Mouse (Mus musculus): Measurements from ENCODE around the gene Hist1h3a. TPM values are rescaled to one million over a fixed set of nuclear protein-coding genes. Genes with fewer than 3 reads are reported as not detected.

Hist1h3a gene
- 21.3 and 31.3 TPM in 2 replicates for polyA plus RNA-seq (2012; rRNA removed; ENCODE audit: low replicate concordance)

GRCm38 (mm10) chr13:23761871-23762821, at the start of gene Hist1h3a:
Hist1h3a (minus strand) TSS chr13:23762386.

DNA sequence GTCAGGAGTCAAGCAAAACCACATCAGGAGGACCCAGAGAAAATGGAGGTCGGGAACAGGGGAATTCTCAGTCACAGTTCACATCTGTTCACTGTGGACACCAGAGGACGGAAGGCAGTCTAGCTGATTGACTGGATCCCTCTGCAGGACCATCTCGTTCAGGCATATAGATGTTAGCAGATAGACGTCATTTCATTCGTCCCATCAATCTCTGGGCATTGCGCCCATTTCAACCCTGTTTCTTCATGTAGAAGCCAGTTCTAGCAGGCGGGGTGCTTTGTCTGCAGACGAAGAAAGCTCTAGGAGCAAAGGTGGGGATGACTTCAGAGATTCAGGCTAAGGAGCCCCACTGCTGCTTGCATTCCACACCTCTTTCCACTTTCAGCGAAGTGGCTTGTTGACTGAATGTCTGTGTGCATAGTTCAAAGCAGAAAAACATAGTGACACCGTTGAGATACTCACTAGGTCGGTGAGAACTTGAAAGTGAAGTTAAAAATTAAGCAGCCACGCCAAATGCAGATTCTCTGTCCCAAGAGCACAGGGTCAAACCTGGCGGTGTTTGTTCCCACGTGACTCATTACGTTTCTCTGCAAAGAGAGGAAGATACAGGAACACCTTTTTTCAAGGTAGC, 44.4 kb upstream of the Hist1h3a start, which contains the start of gene Slc17a2:
Gene Slc17a2, plus strand, starts transcription at position 572 of the 631 bp plus-strand sequence.

GRCm38 (mm10) chr13:23769613-23770012, 7.4 kb upstream of the Hist1h3a start, which contains the start of gene Trim38:
Trim38 (plus strand) TSS chr13:23769913.

DNA sequence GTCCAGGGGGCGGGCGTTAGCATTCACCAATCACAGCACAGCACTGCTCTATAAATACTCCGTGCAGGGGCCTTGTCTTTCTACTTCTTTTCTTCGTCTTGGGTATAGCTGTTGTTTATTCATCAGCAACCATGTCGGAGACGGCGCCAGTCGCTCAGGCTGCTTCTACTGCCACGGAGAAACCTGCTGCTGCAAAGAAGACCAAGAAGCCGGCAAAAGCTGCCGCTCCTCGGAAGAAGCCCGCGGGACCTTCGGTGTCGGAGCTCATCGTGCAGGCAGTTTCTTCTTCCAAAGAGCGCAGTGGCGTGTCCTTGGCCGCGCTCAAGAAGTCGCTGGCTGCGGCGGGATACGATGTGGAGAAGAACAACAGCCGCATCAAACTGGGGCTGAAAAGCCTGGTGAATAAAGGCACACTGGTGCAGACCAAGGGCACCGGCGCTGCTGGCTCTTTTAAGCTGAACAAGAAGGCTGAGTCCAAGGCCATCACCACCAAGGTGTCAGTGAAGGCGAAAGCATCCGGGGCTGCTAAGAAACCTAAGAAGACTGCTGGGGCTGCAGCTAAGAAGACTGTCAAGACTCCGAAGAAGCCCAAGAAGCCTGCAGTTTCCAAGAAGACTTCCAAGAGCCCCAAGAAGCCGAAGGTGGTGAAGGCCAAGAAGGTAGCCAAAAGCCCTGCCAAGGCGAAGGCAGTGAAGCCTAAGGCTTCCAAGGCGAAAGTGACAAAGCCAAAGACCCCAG, 1.6 kb upstream of the Hist1h3a start, which contains the start of gene Hist1h1a:
Gene Hist1h1a, plus strand, starts transcription at position 81 of the 738 bp plus-strand sequence.

GRCm38 (mm10) chr13:23760972-23761864, 968 bp downstream of the Hist1h3a start, which contains the start of gene Hist1h4a:
Hist1h4a (minus strand) TSS chr13:23761230.

GRCm38 (mm10) chr13:23756790-23757189, 5.4 kb downstream of the Hist1h3a start, which contains the start of gene Hist1h4b:
Hist1h4b (plus strand) TSS chr13:23757013.

GRCm38 (mm10) chr13:23752067-23752741, 10.0 kb downstream of the Hist1h3a start, which contains the start of gene Hist1h3b:
Hist1h3b (plus strand) TSS chr13:23752267.

GRCm38 (mm10) chr13:23750839-23751477, 11.2 kb downstream of the Hist1h3a start, which contains the start of gene Hist1h2ab:
Hist1h2ab (plus strand) TSS chr13:23751126.

GRCm38 (mm10) chr13:23746201-23747080, 15.7 kb downstream of the Hist1h3a start, which contains the start of gene Hist1h2bb:
Hist1h2bb (plus strand) TSS chr13:23746734.

DNA sequence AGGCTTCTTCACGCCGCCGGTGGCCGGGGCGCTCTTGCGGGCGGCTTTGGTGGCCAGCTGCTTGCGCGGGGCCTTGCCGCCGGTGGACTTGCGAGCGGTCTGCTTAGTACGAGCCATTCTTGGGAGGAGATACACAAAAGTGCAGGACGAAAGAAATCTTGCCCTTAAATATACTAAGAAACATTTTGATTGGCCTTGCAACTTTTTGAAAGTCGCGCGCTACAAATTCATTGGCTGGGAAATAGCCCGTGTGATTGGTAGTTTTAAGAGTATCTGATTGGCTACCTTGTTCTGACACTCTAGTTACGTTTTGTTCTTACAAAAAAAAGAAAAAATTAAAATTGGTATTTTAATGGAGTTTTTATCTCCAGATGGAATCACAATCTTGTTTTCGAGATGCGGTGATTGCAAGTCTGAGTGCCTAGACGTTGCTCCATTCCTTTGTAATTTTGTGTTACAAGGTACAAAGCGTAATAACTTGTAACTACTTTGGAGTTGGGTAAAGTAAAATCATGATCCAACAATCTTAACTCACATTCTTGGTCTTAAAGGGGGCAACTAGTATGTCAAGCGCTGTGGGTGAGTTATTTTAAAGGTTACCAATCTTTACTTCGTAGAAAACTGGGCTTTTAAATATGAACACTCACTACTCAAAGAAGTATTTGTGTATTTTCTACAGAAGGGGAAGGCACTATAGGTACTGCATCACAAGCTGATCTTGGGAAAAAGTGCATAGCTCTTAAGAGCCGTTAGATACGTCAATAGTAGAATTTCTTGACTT, 16.6 kb downstream of the Hist1h3a start, which contains the start of gene Hist1h3c:
Gene Hist1h3c, minus strand, starts transcription at position 222 of the 781 bp plus-strand sequence.

DNA sequence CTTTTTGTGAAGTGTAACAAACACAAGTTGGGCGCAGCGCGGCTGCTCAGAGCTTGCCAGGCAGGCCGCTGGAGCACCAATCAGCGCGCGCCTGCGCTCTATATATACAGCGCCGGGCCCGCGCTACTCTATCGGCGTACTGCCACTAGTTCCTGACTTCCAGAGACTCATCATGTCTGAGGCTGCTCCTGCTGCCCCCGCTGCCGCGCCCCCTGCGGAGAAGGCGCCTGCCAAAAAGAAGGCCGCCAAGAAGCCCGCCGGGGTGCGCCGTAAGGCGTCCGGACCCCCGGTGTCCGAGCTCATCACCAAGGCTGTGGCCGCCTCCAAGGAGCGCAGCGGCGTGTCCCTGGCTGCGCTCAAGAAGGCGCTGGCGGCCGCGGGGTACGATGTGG, 23.5 kb downstream of the Hist1h3a start, which contains the start of gene Hist1h1c:
Gene Hist1h1c, plus strand, starts transcription at position 132 of the 392 bp plus-strand sequence.

Other genes with a start within 250 kb of the Hist1h3a start
- gene Hist1h4h, start 231.3 kb downstream of the Hist1h3a start, polyA plus RNA-seq (2012; rRNA removed; ENCODE audit: low replicate concordance): 12.7 and 22.9 TPM in 2 replicates
- gene Hist1h2af, start 228.5 kb downstream of the Hist1h3a start, polyA plus RNA-seq (2012; rRNA removed; ENCODE audit: low replicate concordance): 782 and 1,968 TPM in 2 replicates
- 41.4 and 47.8 TPM in 2 replicates for gene Hist1h3g, start 227.0 kb downstream of the Hist1h3a start, polyA plus RNA-seq (2012; rRNA removed; ENCODE audit: low replicate concordance)
- gene Hist1h2bh, start 219.0 kb downstream of the Hist1h3a start, polyA plus RNA-seq (2012; rRNA removed; ENCODE audit: low replicate concordance): 3.4 and 4.2 TPM in 2 replicates
- gene Hist1h3f, start 218.3 kb downstream of the Hist1h3a start, polyA plus RNA-seq (2012; rRNA removed; ENCODE audit: low replicate concordance): 12.4 and 14.5 TPM in 2 replicates
- 6.2 and 12.0 TPM in 2 replicates for gene Hist1h4f, start 210.7 kb downstream of the Hist1h3a start, polyA plus RNA-seq (2012; rRNA removed; ENCODE audit: low replicate concordance)
- gene Hist1h1d, start 209.1 kb downstream of the Hist1h3a start, polyA plus RNA-seq (2012; rRNA removed; ENCODE audit: low replicate concordance): 0.11 and 0.13 TPM in 2 replicates
- gene Hist1h3e, start 200.0 kb downstream of the Hist1h3a start, polyA plus RNA-seq (2012; rRNA removed; ENCODE audit: low replicate concordance): 34.6 and 43.8 TPM in 2 replicates
- 11.9 and 48.7 TPM in 2 replicates for gene Hist1h2ae, start 191.2 kb downstream of the Hist1h3a start, polyA plus RNA-seq (2012; rRNA removed; ENCODE audit: low replicate concordance)
- gene Hist1h2bg, start 191.0 kb downstream of the Hist1h3a start, polyA plus RNA-seq (2012; rRNA removed; ENCODE audit: low replicate concordance): 29.6 and 41.4 TPM in 2 replicates
- gene Hist1h2bf, start 188.2 kb downstream of the Hist1h3a start, polyA plus RNA-seq (2012; rRNA removed; ENCODE audit: low replicate concordance): 13.2 and 22.0 TPM in 2 replicates
- gene Hist1h2ad, start 188.0 kb downstream of the Hist1h3a start, polyA plus RNA-seq (2012; rRNA removed; ENCODE audit: low replicate concordance): 3.7 and 15.3 TPM in 2 replicates
- 13.1 and 33.1 TPM in 2 replicates for gene Hist1h3d, start 186.6 kb downstream of the Hist1h3a start, polyA plus RNA-seq (2012; rRNA removed; ENCODE audit: low replicate concordance)
- gene Hist1h4d, start 180.8 kb downstream of the Hist1h3a start, polyA plus RNA-seq (2012; rRNA removed; ENCODE audit: low replicate concordance): 7.5 and 12.3 TPM in 2 replicates
- gene Hist1h2be, start 141.3 kb downstream of the Hist1h3a start, polyA plus RNA-seq (2012; rRNA removed; ENCODE audit: low replicate concordance): 1.4 and 1.6 TPM in 2 replicates
- gene Hist1h1e, start 139.8 kb downstream of the Hist1h3a start, polyA plus RNA-seq (2012; rRNA removed; ENCODE audit: low replicate concordance): 2.3 and 2.7 TPM in 2 replicates
- gene Hist1h2ac, start 78.4 kb downstream of the Hist1h3a start, polyA plus RNA-seq (2012; rRNA removed; ENCODE audit: low replicate concordance): 1.3 and 5.1 TPM in 2 replicates
- gene Hist1h2bc, start 78.2 kb downstream of the Hist1h3a start, polyA plus RNA-seq (2012; rRNA removed; ENCODE audit: low replicate concordance): 151 and 487 TPM in 2 replicates
- not detected in 2 replicates for gene Hist1h1t, start 66.6 kb downstream of the Hist1h3a start, polyA plus RNA-seq (2012; rRNA removed; ENCODE audit: low replicate concordance)
- gene Hist1h4c, start 63.9 kb downstream of the Hist1h3a start, polyA plus RNA-seq (2012; rRNA removed; ENCODE audit: low replicate concordance): 4.4 and 18.3 TPM in 2 replicates
- gene Hfe, start 51.5 kb downstream of the Hist1h3a start, polyA plus RNA-seq (2012; rRNA removed; ENCODE audit: low replicate concordance): 5.9 and 6.9 TPM in 2 replicates
- 19.5 and 49.1 TPM in 2 replicates for gene Hist1h1c, start 23.6 kb downstream of the Hist1h3a start, polyA plus RNA-seq (2012; rRNA removed; ENCODE audit: low replicate concordance)
- gene Hist1h3c, start 16.8 kb downstream of the Hist1h3a start, polyA plus RNA-seq (2012; rRNA removed; ENCODE audit: low replicate concordance): 35.9 and 40.8 TPM in 2 replicates
- gene Hist1h2bb, start 15.7 kb downstream of the Hist1h3a start, polyA plus RNA-seq (2012; rRNA removed; ENCODE audit: low replicate concordance): 18.7 and 20.8 TPM in 2 replicates
- 22.8 and 64.3 TPM in 2 replicates for gene Hist1h2ab, start 11.3 kb downstream of the Hist1h3a start, polyA plus RNA-seq (2012; rRNA removed; ENCODE audit: low replicate concordance)
- 30.7 and 39.7 TPM in 2 replicates for gene Hist1h3b, start 10.1 kb downstream of the Hist1h3a start, polyA plus RNA-seq (2012; rRNA removed; ENCODE audit: low replicate concordance)
- gene Hist1h4b, start 5.4 kb downstream of the Hist1h3a start, polyA plus RNA-seq (2012; rRNA removed; ENCODE audit: low replicate concordance): 9.6 and 14.6 TPM in 2 replicates
- gene Hist1h4a, start 1.2 kb downstream of the Hist1h3a start, polyA plus RNA-seq (2012; rRNA removed; ENCODE audit: low replicate concordance): 6.3 and 13.5 TPM in 2 replicates
- 0.74 and 1.2 TPM in 2 replicates for gene Hist1h1a, start 1.3 kb upstream of the Hist1h3a start, polyA plus RNA-seq (2012; rRNA removed; ENCODE audit: low replicate concordance)
- gene Trim38, start 7.5 kb upstream of the Hist1h3a start, polyA plus RNA-seq (2012; rRNA removed; ENCODE audit: low replicate concordance): 0.71 and 3.3 TPM in 2 replicates
- 0.06 TPM in 1 of 2 replicates, not detected in the other for gene Slc17a2, start 44.6 kb upstream of the Hist1h3a start, polyA plus RNA-seq (2012; rRNA removed; ENCODE audit: low replicate concordance)
- gene Slc17a3, start 77.0 kb upstream of the Hist1h3a start, polyA plus RNA-seq (2012; rRNA removed; ENCODE audit: low replicate concordance): not detected in 2 replicates
- not detected in 2 replicates for gene Slc17a1, start 105.4 kb upstream of the Hist1h3a start, polyA plus RNA-seq (2012; rRNA removed; ENCODE audit: low replicate concordance)
- gene Slc17a4, start 152.6 kb upstream of the Hist1h3a start, polyA plus RNA-seq (2012; rRNA removed; ENCODE audit: low replicate concordance): 8.6 and 29.0 TPM in 2 replicates
- not detected in 2 replicates for gene Hist1h2ba, start 171.8 kb upstream of the Hist1h3a start, polyA plus RNA-seq (2012; rRNA removed; ENCODE audit: low replicate concordance)
- not detected in 2 replicates for gene Hist1h2aa, start 172.1 kb upstream of the Hist1h3a start, polyA plus RNA-seq (2012; rRNA removed; ENCODE audit: low replicate concordance)
- 1.1 and 1.2 TPM in 2 replicates for gene Scgn, start 228.8 kb upstream of the Hist1h3a start, polyA plus RNA-seq (2012; rRNA removed; ENCODE audit: low replicate concordance)